In the genomic region with DNA sequence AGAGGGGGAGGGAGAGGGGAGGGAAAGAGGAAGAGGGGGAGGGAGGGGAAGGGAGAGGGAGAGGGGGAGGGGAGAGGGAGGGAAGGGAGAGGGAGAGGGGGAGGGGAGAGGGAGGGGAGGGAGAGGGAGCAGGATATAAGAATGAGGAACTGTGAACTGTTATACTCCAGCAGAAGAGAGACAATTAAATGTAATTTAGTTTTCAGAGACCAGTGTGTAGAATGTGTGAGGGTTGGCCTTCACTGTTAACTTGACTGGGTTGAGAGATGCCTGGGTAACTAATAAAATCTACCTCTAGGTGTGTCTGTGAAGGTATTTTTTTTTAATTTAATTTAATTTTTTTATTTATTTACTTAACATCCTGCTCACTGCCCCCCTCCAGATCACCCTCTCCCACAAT, we compare ENCODE assay signal across 16 mouse cellular contexts.
"Had no signal": no experiment of that assay in that cellular context is flagged by ENCODE, and none has a peak within 500 bp of the region (broad histone marks: within the 10 kb centered on the region; RNA-seq: fewer than 3 reads in every experiment).

No protein-coding gene starts in this region.

- ATAC-seq: liver, embryonic 12.5 days had no signal

- H3K9ac ChIP-seq: limb, embryonic 13.5 days; liver, embryonic 12.5 days; liver, embryonic 15.5 days; lung, embryonic 15.5 days had no signal

- H3K4me1 ChIP-seq: limb, embryonic 10.5 days; limb, embryonic 13.5 days; liver, embryonic 12.5 days; liver, embryonic 15.5 days; lung, embryonic 15.5 days; megakaryocyte, embryonic 14.5 days had no signal

- H3K9me3 ChIP-seq: limb, embryonic 10.5 days; limb, embryonic 13.5 days; liver, embryonic 12.5 days; liver, embryonic 15.5 days; lung, embryonic 15.5 days; midbrain, embryonic 10.5 days had no signal

- H3K27me3 ChIP-seq: limb, embryonic 13.5 days; liver, embryonic 12.5 days; liver, embryonic 15.5 days; lung, embryonic 15.5 days; megakaryocyte, embryonic 14.5 days had no signal

- DNase-seq: kidney, postnatal 25 days; liver; lung, adult 18-20 months; lung, postnatal 10 days; lung, postnatal 36 days; thymus, adult 18-20 months; thymus, postnatal 36 days had no signal

- H3K4me3 ChIP-seq: layer of hippocampus, adult 2 months; limb, embryonic 10.5 days; limb, embryonic 13.5 days; liver, embryonic 12.5 days; liver, embryonic 15.5 days; lung, embryonic 15.5 days; megakaryocyte, embryonic 14.5 days; midbrain, embryonic 10.5 days had no signal

- H3K36me3 ChIP-seq: limb, embryonic 10.5 days; limb, embryonic 13.5 days; liver, embryonic 12.5 days; liver, embryonic 15.5 days; lung, embryonic 15.5 days; midbrain, embryonic 10.5 days had no signal

- H3K4me2 ChIP-seq: limb, embryonic 13.5 days; liver, embryonic 12.5 days; liver, embryonic 15.5 days; lung, embryonic 15.5 days had no signal

- H3K27ac ChIP-seq: kidney, postnatal 0 days; layer of hippocampus, adult 2 months; limb, embryonic 10.5 days; limb, embryonic 13.5 days; liver, embryonic 12.5 days; liver, embryonic 15.5 days; lung, embryonic 15.5 days; midbrain, embryonic 10.5 days had no signal
